Mouse (Mus musculus): ENCODE data around the gene Crybb3. TPM values are rescaled to one million over a fixed set of nuclear protein-coding genes. Genes with fewer than 3 reads are reported as not detected.

Gene Crybb3
- polyA plus RNA-seq, 1 experiment from 2014 or later, result not detected

GRCm38 (mm10) chr5:113045511-113046273 is 35.7 kb downstream of the Crybb3 start:
- ATAC-seq (ENCODE audit: low read depth), result no peak
- Histone ChIP-seq H3K4me1 (replicated peaks) (no peaks in the 10 kb centered on the region), H3K9me3 (replicated peaks) (no peaks in the 10 kb centered on the region), H3K27ac (no peak overlapping the region), H3K27me3 (no peaks in the 10 kb centered on the region), H3K4me2 (no peak overlapping the region), H3K36me3 (no peaks in the 10 kb centered on the region), H3K9ac (no peak overlapping the region), H3K4me3 (replicated peaks) (no peak overlapping the region)
- DNase-seq, result no peak
- WGBS (ENCODE audit: insufficient replicate concordance), result 74% methylated on average over 10 of the region's 10 CpGs

GRCm38 (mm10) chr5:113043531-113043930 is 37.9 kb downstream of the Crybb3 start:
- H3K9me3 ChIP-seq (replicated peaks), result no peaks in the 10 kb centered on the region
- no peaks in the 10 kb centered on the region for H3K36me3 ChIP-seq
- H3K27me3 ChIP-seq, result no peaks in the 10 kb centered on the region
- H3K27ac ChIP-seq, result no peak overlapping the region
- no peak overlapping the region for H3K4me3 ChIP-seq (replicated peaks)
- DNase-seq, result no peak
- H3K4me2 ChIP-seq, result no peak overlapping the region
- H3K9ac ChIP-seq, result no peak overlapping the region
- ATAC-seq (ENCODE audit: low read depth), result no peak
- H3K4me1 ChIP-seq (replicated peaks), result no peaks in the 10 kb centered on the region
- 79% methylated on average over 8 of the region's 8 CpGs for WGBS (ENCODE audit: insufficient replicate concordance)

GRCm38 (mm10) chr5:113041567-113042071 is 39.8 kb downstream of the Crybb3 start:
- ATAC-seq (ENCODE audit: low read depth), result no peak
- Histone ChIP-seq H3K4me3 (replicated peaks) (no peak overlapping the region), H3K27me3 (no peaks in the 10 kb centered on the region), H3K36me3 (no peaks in the 10 kb centered on the region), H3K4me1 (replicated peaks) (no peaks in the 10 kb centered on the region), H3K9ac (no peak overlapping the region), H3K9me3 (replicated peaks) (no peaks in the 10 kb centered on the region), H3K4me2 (no peak overlapping the region), H3K27ac (no peak overlapping the region)
- WGBS (ENCODE audit: insufficient replicate concordance), result 25% methylated on average over 5 of the region's 5 CpGs
- DNase-seq, result no peak

GRCm38 (mm10) chr5:113040776-113041175 is 40.6 kb downstream of the Crybb3 start:
- Histone ChIP-seq H3K4me2 (no peak overlapping the region), H3K27me3 (no peaks in the 10 kb centered on the region), H3K27ac (no peak overlapping the region), H3K9me3 (replicated peaks) (no peaks in the 10 kb centered on the region), H3K4me3 (replicated peaks) (no peak overlapping the region), H3K9ac (no peak overlapping the region), H3K36me3 (no peaks in the 10 kb centered on the region), H3K4me1 (replicated peaks) (peaks cover 5% of the 10 kb centered on the region; the same call in 1 of the 2 replicates)
- WGBS (ENCODE audit: insufficient replicate concordance), result 69% methylated on average over 6 of the region's 6 CpGs
- DNase-seq (no peak), ATAC-seq (ENCODE audit: low read depth) (no peak)

- no peak overlapping the region for H3K4me3 ChIP-seq (replicated peaks)
- H3K9me3 ChIP-seq (replicated peaks), result no peaks in the 10 kb centered on the region
- H3K4me1 ChIP-seq (replicated peaks), result peaks cover 12% of the 10 kb centered on the region
- H3K36me3 ChIP-seq, result no peaks in the 10 kb centered on the region
- WGBS (ENCODE audit: insufficient replicate concordance), result 65% methylated on average over 6 of the region's 6 CpGs
- no peak overlapping the region for H3K4me2 ChIP-seq
- H3K27me3 ChIP-seq, result no peaks in the 10 kb centered on the region
- DNase-seq (no peak), ATAC-seq (ENCODE audit: low read depth) (no peak)
- H3K9ac ChIP-seq, result no peak overlapping the region
- H3K27ac ChIP-seq, result no peak overlapping the region
Observed at GRCm38 (mm10) chr5:113038601-113039000, 42.8 kb downstream of the Crybb3 start.

- peak; percentile 26; the same call in 1 of the 2 replicates for ATAC-seq (ENCODE audit: low read depth)
- Histone ChIP-seq H3K4me1 (replicated peaks) (peaks cover 12% of the 10 kb centered on the region), H3K27ac (no peak overlapping the region), H3K9me3 (replicated peaks) (no peaks in the 10 kb centered on the region), H3K36me3 (no peaks in the 10 kb centered on the region), H3K4me2 (no peak overlapping the region), H3K9ac (no peak overlapping the region), H3K4me3 (replicated peaks) (no peak overlapping the region), H3K27me3 (no peaks in the 10 kb centered on the region)
- WGBS (ENCODE audit: insufficient replicate concordance), result 30% methylated on average over 10 of the region's 10 CpGs
- no peak for DNase-seq
Observed at GRCm38 (mm10) chr5:113035094-113036047, 46.0 kb downstream of the Crybb3 start.

- no peak overlapping the region for H3K9ac ChIP-seq
- no peaks in the 10 kb centered on the region for H3K36me3 ChIP-seq
- H3K27ac ChIP-seq, result no peak overlapping the region
- H3K27me3 ChIP-seq, result no peaks in the 10 kb centered on the region
- H3K4me3 ChIP-seq (replicated peaks), result no peak overlapping the region
- DNase-seq (no peak), ATAC-seq (ENCODE audit: low read depth) (no peak)
- WGBS (ENCODE audit: insufficient replicate concordance), result 62% methylated on average over 15 of the region's 15 CpGs
- peaks cover 12% of the 10 kb centered on the region for H3K4me1 ChIP-seq (replicated peaks)
- no peak overlapping the region for H3K4me2 ChIP-seq
- no peaks in the 10 kb centered on the region for H3K9me3 ChIP-seq (replicated peaks)
Observed at GRCm38 (mm10) chr5:113031201-113031754, 50.1 kb downstream of the Crybb3 start.

- ATAC-seq (ENCODE audit: low read depth) (no peak), DNase-seq (no peak)
- Histone ChIP-seq H3K4me3 (replicated peaks) (no peak overlapping the region), H3K27me3 (no peaks in the 10 kb centered on the region), H3K9me3 (replicated peaks) (no peaks in the 10 kb centered on the region), H3K36me3 (no peaks in the 10 kb centered on the region), H3K4me2 (no peak overlapping the region), H3K27ac (no peak overlapping the region), H3K9ac (no peak overlapping the region), H3K4me1 (replicated peaks) (peaks cover under 1% of the 10 kb centered on the region; the same call in 1 of the 2 replicates)
- 32% methylated on average over 3 of the region's 3 CpGs for WGBS (ENCODE audit: insufficient replicate concordance)
Observed at GRCm38 (mm10) chr5:113030082-113030481, 51.3 kb downstream of the Crybb3 start.

- no peak for DNase-seq
- Histone ChIP-seq H3K9me3 (replicated peaks) (no peaks in the 10 kb centered on the region), H3K27ac (no peak overlapping the region), H3K4me3 (replicated peaks) (no peak overlapping the region), H3K27me3 (no peaks in the 10 kb centered on the region), H3K4me2 (no peak overlapping the region), H3K36me3 (no peaks in the 10 kb centered on the region), H3K9ac (no peak overlapping the region), H3K4me1 (replicated peaks) (peaks cover 5% of the 10 kb centered on the region; the same call in 1 of the 2 replicates)
- WGBS (ENCODE audit: insufficient replicate concordance), result 47% methylated on average over 5 of the region's 5 CpGs
- ATAC-seq (ENCODE audit: low read depth), result no peak
Observed at GRCm38 (mm10) chr5:113026706-113027105, 54.7 kb downstream of the Crybb3 start.

Measured in liver, embryonic 13.5 days (tissue).